Mouse (Mus musculus): Measurements from ENCODE around the gene Slc25a47. TPM values are rescaled to one million over a fixed set of nuclear protein-coding genes. Genes with fewer than 3 reads are reported as not detected.
"Not testable (repeated sequence)": the region's sequence is repeated elsewhere in the genome, so short reads cannot be mapped to it uniquely, and the experiment has no call there.

Gene Slc25a47
- total RNA-seq, 2 experiments from 2014 or later: 12.4 to 13.3 TPM

- DNase-seq: peak; percentile 49
- intact Hi-C loops (cut with DNase I): no loop called here
These were observed 9.4 kb upstream of the Slc25a47 start for GRCm38 (mm10) chr12:108826282-108826957.

GRCm38 (mm10) chr12:108826958-108827535 is 8.8 kb upstream of the Slc25a47 start:
- DNase-seq: peak; percentile 37

GRCm38 (mm10) chr12:108827641-108828040 is 8.2 kb upstream of the Slc25a47 start:
- intact Hi-C loops (cut with DNase I): no loop called here
- no peak for DNase-seq

More at GRCm38 (mm10) chr12:108826958-108827535, 8.8 kb upstream of the Slc25a47 start:
- intact Hi-C loops (cut with DNase I): no loop called here

GRCm38 (mm10) chr12:108829636-108830035 is 6.2 kb upstream of the Slc25a47 start:
- no peak for DNase-seq
- intact Hi-C loops (cut with DNase I): no loop called here

- no peak for DNase-seq
- intact Hi-C loops (cut with DNase I): no loop called here
These were observed 5.5 kb upstream of the Slc25a47 start for GRCm38 (mm10) chr12:108830358-108830757.

GRCm38 (mm10) chr12:108831966-108832643 is 3.7 kb upstream of the Slc25a47 start:
- peak; percentile 68 for DNase-seq
- intact Hi-C loops (cut with DNase I): no loop called here

GRCm38 (mm10) chr12:108832851-108833250 is 3.0 kb upstream of the Slc25a47 start:
- intact Hi-C loops (cut with DNase I): no loop called here
- DNase-seq: peak; percentile 33

- no peak for DNase-seq
These were observed 2.4 kb upstream of the Slc25a47 start for GRCm38 (mm10) chr12:108833408-108833807.

GRCm38 (mm10) chr12:108834337-108834736 is 1.5 kb upstream of the Slc25a47 start:
- intact Hi-C loops (cut with DNase I): no loop called here
- no peak for DNase-seq

More at GRCm38 (mm10) chr12:108833408-108833807, 2.4 kb upstream of the Slc25a47 start:
- intact Hi-C loops (cut with DNase I): no loop called here

GRCm38 (mm10) chr12:108834786-108835185 is 1.1 kb upstream of the Slc25a47 start:
- intact Hi-C loops (cut with DNase I): no loop called here
- no peak for DNase-seq

GRCm38 (mm10) chr12:108835208-108835839 is 522 bp upstream of the Slc25a47 start:
- no peak for DNase-seq
- intact Hi-C loops (cut with DNase I): no loop called here

- DNase-seq: no peak
- intact Hi-C loops (cut with DNase I): no loop called here
These were observed 876 bp downstream of the Slc25a47 start for GRCm38 (mm10) chr12:108836722-108837121.

GRCm38 (mm10) chr12:108841181-108841580 is 5.3 kb downstream of the Slc25a47 start:
- intact Hi-C loops (cut with DNase I): no loop called here
- DNase-seq: no peak

- no peak for DNase-seq
- intact Hi-C loops (cut with DNase I): no loop called here
These were observed 6.8 kb downstream of the Slc25a47 start for GRCm38 (mm10) chr12:108842663-108843062.

- intact Hi-C loops (cut with DNase I); DNase-seq: not testable (repeated sequence)
These were observed 12.2 kb downstream of the Slc25a47 start for GRCm38 (mm10) chr12:108848033-108848432.

GRCm38 (mm10) chr12:108849488-108850022 is 13.7 kb downstream of the Slc25a47 start:
- DNase-seq: no peak
- intact Hi-C loops (cut with DNase I): no loop called here

GRCm38 (mm10) chr12:108850129-108850528 is 14.3 kb downstream of the Slc25a47 start:
- no peak for DNase-seq

GRCm38 (mm10) chr12:108850886-108851285 is 15.0 kb downstream of the Slc25a47 start:
- no peak for DNase-seq
- intact Hi-C loops (cut with DNase I): no loop called here

More at GRCm38 (mm10) chr12:108850129-108850528, 14.3 kb downstream of the Slc25a47 start:
- intact Hi-C loops (cut with DNase I): no loop called here

- DNase-seq: no peak
- intact Hi-C loops (cut with DNase I): no loop called here
These were observed 17.0 kb downstream of the Slc25a47 start for GRCm38 (mm10) chr12:108852822-108853221.

GRCm38 (mm10) chr12:108855081-108855480 is 19.2 kb downstream of the Slc25a47 start:
- intact Hi-C loops (cut with DNase I): no loop called here
- DNase-seq: no peak

GRCm38 (mm10) chr12:108856186-108856585 is 20.3 kb downstream of the Slc25a47 start:
- intact Hi-C loops (cut with DNase I): no loop called here
- DNase-seq: no peak

Data from left cerebral cortex, postnatal 4 days (tissue).